Mouse (Mus musculus) gastrocnemius, postnatal 10 days (tissue): ENCODE measurements at regions not wholly inside any gene's neighbourhood (a gene's known extent, or its start where the extent isn't known, plus 50 kb on each side); places are given as distances from the start of the nearest gene placed in this dataset.
A peak's percentile ranks its signal among the peaks of the same experiment; 100 is the strongest.

Experiments
- DNase-seq: peaks from one replicate; pipeline ENCODE4 v3.0.0; 2021; ENCODE audit warnings: mixed read lengths

GRCm38 (mm10) chr4:8953181-8953580, 714.3 kb upstream of the Car8 start:
- DNase-seq, result no peak

- DNase-seq, result no peak
These were observed 711.1 kb upstream of the Car8 start for GRCm38 (mm10) chr4:8949951-8950350.

- no peak for DNase-seq
These were observed 710.7 kb upstream of the Car8 start for GRCm38 (mm10) chr4:8949537-8949936.

- DNase-seq, result no peak
These were observed 706.3 kb upstream of the Car8 start for GRCm38 (mm10) chr4:8945116-8945515.

- no peak for DNase-seq
These were observed 704.2 kb upstream of the Car8 start for GRCm38 (mm10) chr4:8943080-8943479.

- DNase-seq, result peak; percentile 37
These were observed 700.1 kb upstream of the Car8 start for GRCm38 (mm10) chr4:8938948-8939411.

GRCm38 (mm10) chr4:8935899-8936298, 697.1 kb upstream of the Car8 start:
- no peak for DNase-seq

- no peak for DNase-seq
These were observed 695.7 kb upstream of the Car8 start for GRCm38 (mm10) chr4:8934541-8934940.

- no peak for DNase-seq
These were observed 690.5 kb upstream of the Car8 start for GRCm38 (mm10) chr4:8929346-8929745.

- DNase-seq, result no peak
These were observed 689.9 kb upstream of the Car8 start for GRCm38 (mm10) chr4:8928551-8929305.

GRCm38 (mm10) chr4:8927276-8927906, 688.5 kb upstream of the Car8 start:
- DNase-seq, result no peak

- DNase-seq, result no peak
These were observed 687.9 kb upstream of the Car8 start for GRCm38 (mm10) chr4:8926642-8927275.

GRCm38 (mm10) chr4:8922695-8923363, 684.0 kb upstream of the Car8 start:
- DNase-seq, result no peak

- DNase-seq, result no peak
These were observed 682.9 kb upstream of the Car8 start for GRCm38 (mm10) chr4:8921477-8922385.

- no peak for DNase-seq
These were observed 681.5 kb upstream of the Car8 start for GRCm38 (mm10) chr4:8920306-8920705.

- DNase-seq, result no peak
These were observed 680.6 kb upstream of the Car8 start for GRCm38 (mm10) chr4:8919366-8919984.
